Mouse (Mus musculus): Measurements from ENCODE around the gene Nfix.

Gene Nfix

GRCm38 (mm10) chr8:84737608-84738007, 62.5 kb downstream of the Nfix start:
- no peaks in the 10 kb centered on the region for H3K27me3 ChIP-seq (ENCODE audit: control insufficient read depth, insufficient read depth, low read length, poor library complexity, severe bottlenecking)
- no peaks in the 10 kb centered on the region for H3K36me3 ChIP-seq (ENCODE audit: control insufficient read depth, insufficient read depth, low read length, poor library complexity, severe bottlenecking)
- peak; percentile 90 for DNase-seq (ENCODE audit: low read depth, low spot score)

- no peaks in the 10 kb centered on the region for H3K27me3 ChIP-seq (ENCODE audit: control insufficient read depth, insufficient read depth, low read length, poor library complexity, severe bottlenecking)
- no peak for DNase-seq (ENCODE audit: low read depth, low spot score)
- H3K36me3 ChIP-seq (ENCODE audit: control insufficient read depth, insufficient read depth, low read length, poor library complexity, severe bottlenecking), result no peaks in the 10 kb centered on the region
These were observed 63.6 kb downstream of the Nfix start for GRCm38 (mm10) chr8:84736521-84736920.

GRCm38 (mm10) chr8:84735597-84735996, 64.5 kb downstream of the Nfix start:
- Histone ChIP-seq H3K27me3 (ENCODE audit: control insufficient read depth, insufficient read depth, low read length, poor library complexity, severe bottlenecking) (no peaks in the 10 kb centered on the region), H3K36me3 (ENCODE audit: control insufficient read depth, insufficient read depth, low read length, poor library complexity, severe bottlenecking) (no peaks in the 10 kb centered on the region)
- DNase-seq (ENCODE audit: low read depth, low spot score), result no peak

- H3K27me3 ChIP-seq (ENCODE audit: control insufficient read depth, insufficient read depth, low read length, poor library complexity, severe bottlenecking), result no peaks in the 10 kb centered on the region
- H3K36me3 ChIP-seq (ENCODE audit: control insufficient read depth, insufficient read depth, low read length, poor library complexity, severe bottlenecking), result no peaks in the 10 kb centered on the region
- DNase-seq (ENCODE audit: low read depth, low spot score), result no peak
These were observed 65.5 kb downstream of the Nfix start for GRCm38 (mm10) chr8:84734680-84735079.

- H3K27me3 ChIP-seq (ENCODE audit: control insufficient read depth, insufficient read depth, low read length, poor library complexity, severe bottlenecking), result no peaks in the 10 kb centered on the region
- H3K36me3 ChIP-seq (ENCODE audit: control insufficient read depth, insufficient read depth, low read length, poor library complexity, severe bottlenecking), result no peaks in the 10 kb centered on the region
- DNase-seq (ENCODE audit: low read depth, low spot score), result no peak
These were observed 66.2 kb downstream of the Nfix start for GRCm38 (mm10) chr8:84733959-84734358.

- no peak for DNase-seq (ENCODE audit: low read depth, low spot score)
- Histone ChIP-seq H3K36me3 (ENCODE audit: control insufficient read depth, insufficient read depth, low read length, poor library complexity, severe bottlenecking) (no peaks in the 10 kb centered on the region), H3K27me3 (ENCODE audit: control insufficient read depth, insufficient read depth, low read length, poor library complexity, severe bottlenecking) (no peaks in the 10 kb centered on the region)
These were observed 67.1 kb downstream of the Nfix start for GRCm38 (mm10) chr8:84732996-84733395.

- no peak for DNase-seq (ENCODE audit: low read depth, low spot score)
- Histone ChIP-seq H3K27me3 (ENCODE audit: control insufficient read depth, insufficient read depth, low read length, poor library complexity, severe bottlenecking) (no peaks in the 10 kb centered on the region), H3K36me3 (ENCODE audit: control insufficient read depth, insufficient read depth, low read length, poor library complexity, severe bottlenecking) (no peaks in the 10 kb centered on the region)
These were observed 67.6 kb downstream of the Nfix start for GRCm38 (mm10) chr8:84732545-84732944.

GRCm38 (mm10) chr8:84731371-84732177, 68.6 kb downstream of the Nfix start:
- H3K36me3 ChIP-seq (ENCODE audit: control insufficient read depth, insufficient read depth, low read length, poor library complexity, severe bottlenecking), result no peaks in the 10 kb centered on the region
- H3K27me3 ChIP-seq (ENCODE audit: control insufficient read depth, insufficient read depth, low read length, poor library complexity, severe bottlenecking), result no peaks in the 10 kb centered on the region
- no peak for DNase-seq (ENCODE audit: low read depth, low spot score)

- Histone ChIP-seq H3K27me3 (ENCODE audit: control insufficient read depth, insufficient read depth, low read length, poor library complexity, severe bottlenecking) (no peaks in the 10 kb centered on the region), H3K36me3 (ENCODE audit: control insufficient read depth, insufficient read depth, low read length, poor library complexity, severe bottlenecking) (no peaks in the 10 kb centered on the region)
- DNase-seq (ENCODE audit: low read depth, low spot score), result no peak
These were observed 69.4 kb downstream of the Nfix start for GRCm38 (mm10) chr8:84730541-84731370.

GRCm38 (mm10) chr8:84729921-84730362, 70.2 kb downstream of the Nfix start:
- DNase-seq (ENCODE audit: low read depth, low spot score), result no peak
- Histone ChIP-seq H3K27me3 (ENCODE audit: control insufficient read depth, insufficient read depth, low read length, poor library complexity, severe bottlenecking) (no peaks in the 10 kb centered on the region), H3K36me3 (ENCODE audit: control insufficient read depth, insufficient read depth, low read length, poor library complexity, severe bottlenecking) (no peaks in the 10 kb centered on the region)

GRCm38 (mm10) chr8:84728474-84728873, 71.7 kb downstream of the Nfix start:
- Histone ChIP-seq H3K27me3 (ENCODE audit: control insufficient read depth, insufficient read depth, low read length, poor library complexity, severe bottlenecking) (no peaks in the 10 kb centered on the region), H3K36me3 (ENCODE audit: control insufficient read depth, insufficient read depth, low read length, poor library complexity, severe bottlenecking) (no peaks in the 10 kb centered on the region)
- no peak for DNase-seq (ENCODE audit: low read depth, low spot score)

- no peaks in the 10 kb centered on the region for H3K36me3 ChIP-seq (ENCODE audit: control insufficient read depth, insufficient read depth, low read length, poor library complexity, severe bottlenecking)
- H3K27me3 ChIP-seq (ENCODE audit: control insufficient read depth, insufficient read depth, low read length, poor library complexity, severe bottlenecking), result no peaks in the 10 kb centered on the region
- DNase-seq (ENCODE audit: low read depth, low spot score), result peak; percentile 20
These were observed 74.2 kb downstream of the Nfix start for GRCm38 (mm10) chr8:84725941-84726259.

- no peaks in the 10 kb centered on the region for H3K36me3 ChIP-seq (ENCODE audit: control insufficient read depth, insufficient read depth, low read length, poor library complexity, severe bottlenecking)
- H3K27me3 ChIP-seq (ENCODE audit: control insufficient read depth, insufficient read depth, low read length, poor library complexity, severe bottlenecking), result no peaks in the 10 kb centered on the region
- no peak for DNase-seq (ENCODE audit: low read depth, low spot score)
These were observed 74.8 kb downstream of the Nfix start for GRCm38 (mm10) chr8:84725246-84725940.

GRCm38 (mm10) chr8:84724683-84725082, 75.5 kb downstream of the Nfix start:
- no peaks in the 10 kb centered on the region for H3K36me3 ChIP-seq (ENCODE audit: control insufficient read depth, insufficient read depth, low read length, poor library complexity, severe bottlenecking)
- no peaks in the 10 kb centered on the region for H3K27me3 ChIP-seq (ENCODE audit: control insufficient read depth, insufficient read depth, low read length, poor library complexity, severe bottlenecking)
- DNase-seq (ENCODE audit: low read depth, low spot score), result no peak

- no peaks in the 10 kb centered on the region for H3K36me3 ChIP-seq (ENCODE audit: control insufficient read depth, insufficient read depth, low read length, poor library complexity, severe bottlenecking)
- DNase-seq (ENCODE audit: low read depth, low spot score), result no peak
- no peaks in the 10 kb centered on the region for H3K27me3 ChIP-seq (ENCODE audit: control insufficient read depth, insufficient read depth, low read length, poor library complexity, severe bottlenecking)
These were observed 76.6 kb downstream of the Nfix start for GRCm38 (mm10) chr8:84723571-84723900.

Data from splenic B cell, adult 2 months (primary cell).